Mouse (Mus musculus) testis, adult 2 months (tissue): ENCODE data around the gene Pwp2. TPM values are rescaled to one million over a fixed set of nuclear protein-coding genes. Genes with fewer than 3 reads are reported as not detected.
A peak's percentile ranks its signal among the peaks of the same experiment; 100 is the strongest.

Experiments
- H3K27ac ChIP-seq: fragments of 200-500 bp; 2 replicates; pipeline ENCODE4 v1.5.1; 2012; ENCODE audit warnings: low read depth, low read length; ENCODE audit not compliant: control insufficient read depth, insufficient read depth
- H3K27me3 ChIP-seq: fragments of 200-500 bp; 2 replicates; pipeline ENCODE4 v1.6.1; 2012; ENCODE audit warnings: mild to moderate bottlenecking, low read length, moderate library complexity; ENCODE audit not compliant: control insufficient read depth, insufficient read depth
- H3K36me3 ChIP-seq: fragments of 200-500 bp; 2 replicates; pipeline ENCODE4 v1.6.1; 2012; ENCODE audit warnings: mild to moderate bottlenecking, low read length; ENCODE audit not compliant: control insufficient read depth, insufficient read depth
- H3K4me1 ChIP-seq: fragments of 200-500 bp; 2 replicates; pipeline ENCODE4 v1.6.1; 2012; ENCODE audit warnings: low read length; ENCODE audit not compliant: control insufficient read depth, insufficient read depth
- H3K4me3 ChIP-seq: fragments of 200-500 bp; 2 replicates; pipeline ENCODE4 v1.5.1; 2012; ENCODE audit warnings: low read depth, mild to moderate bottlenecking, low read length, moderate library complexity, mixed read lengths; ENCODE audit not compliant: control insufficient read depth
- CTCF ChIP-seq: fragments of 200-500 bp; IDR thresholded peaks from 2 replicates; pipeline ENCODE4 v1.5.1; 2012; ENCODE audit warnings: low read depth, mild to moderate bottlenecking, inconsistent platforms, low read length, moderate library complexity; ENCODE audit not compliant: control insufficient read depth, insufficient read depth, insufficient replicate concordance
- POLR2A ChIP-seq: fragments of 200-500 bp; IDR thresholded peaks from 2 replicates; pipeline ENCODE4 v1.6.1; 2012; ENCODE audit warnings: low read depth, mild to moderate bottlenecking, inconsistent platforms, low read length, moderate library complexity; ENCODE audit not compliant: control insufficient read depth
- polyA plus RNA-seq: library from polyadenylated mRNA; depleted of rRNA; stranded (reverse); fragments of >200 nt; gene quantifications from 2 replicates; pipeline ENCODE4 v1.2.3, GENCODE M21; 2012; rRNA removed

The Pwp2 gene
- polyA plus RNA-seq = 5.8 and 6.4 TPM in 2 replicates

- H3K36me3 ChIP-seq = no peaks in the 10 kb centered on the region; the same call in 1 of the 2 replicates
Measured at GRCm38 (mm10) chr10:78184531-78185380, at the start of gene Pwp2. TSS of gene Pwp2 (minus strand) at chr10:78185149.

GRCm38 (mm10) chr10:78233756-78234155 is 48.8 kb upstream of the Pwp2 start:
- Histone ChIP-seq H3K4me1 (peaks cover 6% of the 10 kb centered on the region), H3K27me3 (no peaks in the 10 kb centered on the region), H3K4me3 (no peak overlapping the region), H3K27ac (no peak overlapping the region), H3K36me3 (no peaks in the 10 kb centered on the region)
- TF ChIP-seq POLR2A = no peak

More at GRCm38 (mm10) chr10:78184531-78185380, at the start of gene Pwp2:
- peak within 1 kb of the TSS; percentile 68 for H3K27ac ChIP-seq
- H3K4me3 ChIP-seq = peak within 1 kb of the TSS; percentile 84
- no peaks in the 10 kb centered on the region for H3K27me3 ChIP-seq
- no peaks in the 10 kb centered on the region for H3K4me1 ChIP-seq
- TF ChIP-seq POLR2A (peak; percentile 80), CTCF (0 out of 2 replicates have a peak, but pooled peaks have one; percentile 6)

DNA sequence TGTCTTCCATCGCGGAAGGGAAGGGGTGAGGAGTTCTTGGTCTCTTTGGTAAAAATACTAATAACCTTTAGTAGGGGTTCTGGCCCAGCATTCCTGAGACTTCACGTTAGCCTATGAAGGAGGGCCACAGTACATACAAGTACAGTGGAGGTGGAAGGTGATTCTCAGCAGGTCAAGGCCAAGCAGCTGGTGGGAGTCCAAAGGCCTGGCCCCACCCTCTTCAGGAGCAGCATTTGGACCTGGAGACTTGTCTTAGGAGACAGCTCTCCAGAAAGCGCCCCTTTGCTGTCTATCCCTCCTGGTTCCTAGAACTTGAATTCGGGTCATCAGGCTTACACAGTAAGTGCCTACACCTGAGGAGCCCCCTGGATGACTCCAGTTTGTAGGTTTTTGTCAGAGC is 48.2 kb upstream of the Pwp2 start:
- H3K4me1 ChIP-seq = peaks cover 6% of the 10 kb centered on the region
- H3K36me3 ChIP-seq = no peaks in the 10 kb centered on the region
- no peak for TF ChIP-seq POLR2A
- TF ChIP-seq CTCF = no peak

GRCm38 (mm10) chr10:78232301-78232980 is 47.5 kb upstream of the Pwp2 start:
- H3K4me1 ChIP-seq = peaks cover 6% of the 10 kb centered on the region
- no peak overlapping the region for H3K27ac ChIP-seq
- no peaks in the 10 kb centered on the region for H3K36me3 ChIP-seq
- H3K27me3 ChIP-seq = no peaks in the 10 kb centered on the region
- TF ChIP-seq POLR2A = no peak
- TF ChIP-seq CTCF = no peak
- no peak overlapping the region for H3K4me3 ChIP-seq

More for the DNA sequence above, 48.2 kb upstream of the Pwp2 start:
- Histone ChIP-seq H3K27me3 (no peaks in the 10 kb centered on the region), H3K4me3 (no peak overlapping the region), H3K27ac (no peak overlapping the region)

DNA sequence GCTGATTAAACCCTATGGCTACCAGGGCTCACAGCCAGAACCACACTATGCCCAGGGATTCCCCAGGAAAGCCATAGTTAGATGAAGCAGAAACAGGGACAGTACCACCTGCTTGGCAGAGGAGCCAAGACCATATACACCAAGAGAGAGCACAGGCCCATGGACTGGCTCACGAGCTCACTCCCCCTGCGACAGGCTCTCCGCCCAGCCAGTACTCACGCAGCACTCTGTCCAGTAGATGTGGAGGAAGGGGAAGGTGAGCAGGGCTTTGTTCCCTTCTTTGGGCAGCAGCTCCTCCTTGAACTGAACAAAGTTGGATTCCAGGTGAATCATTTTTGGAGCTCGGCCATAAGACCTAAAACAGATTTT is 43.6 kb upstream of the Pwp2 start:
- Histone ChIP-seq H3K4me1 (peaks cover 4% of the 10 kb centered on the region), H3K27me3 (no peaks in the 10 kb centered on the region), H3K4me3 (no peak overlapping the region), H3K36me3 (peaks cover 2% of the 10 kb centered on the region; the same call in 1 of the 2 replicates), H3K27ac (no peak overlapping the region)
- TF ChIP-seq CTCF = no peak
- TF ChIP-seq POLR2A = no peak

DNA sequence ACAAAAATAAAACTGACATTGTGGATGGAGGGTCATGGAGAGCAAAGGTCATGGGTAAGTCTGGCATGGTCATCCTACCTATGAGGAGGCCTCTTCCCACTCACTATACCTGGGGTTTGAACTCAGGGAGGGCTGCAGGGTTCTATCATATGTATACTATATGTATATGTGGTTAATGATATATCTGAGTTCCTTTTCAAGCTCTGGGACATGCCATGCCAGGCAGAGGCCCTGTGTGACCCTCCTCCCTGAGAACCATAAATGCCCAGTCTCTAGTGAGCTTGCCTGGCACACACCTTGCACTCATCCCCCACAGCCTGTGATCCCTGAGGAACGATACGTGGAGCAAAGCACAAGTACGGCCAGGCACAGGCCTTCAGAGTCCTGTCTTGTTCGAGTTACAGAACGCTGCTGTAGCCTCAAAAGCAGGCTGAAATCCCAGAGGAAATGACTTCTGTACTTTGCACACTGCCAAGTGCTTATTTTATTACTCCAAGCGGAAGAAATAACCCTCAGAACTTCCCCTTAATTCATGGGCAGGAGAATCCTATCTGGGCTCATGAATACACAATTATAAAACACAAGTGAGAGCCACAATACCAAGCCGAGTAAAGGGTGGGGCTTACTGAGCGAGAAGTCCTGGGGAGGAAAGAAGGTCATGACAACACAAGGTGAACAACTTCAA is 43.1 kb upstream of the Pwp2 start:
- H3K4me1 ChIP-seq = peaks cover 4% of the 10 kb centered on the region
- H3K36me3 ChIP-seq = peaks cover 2% of the 10 kb centered on the region; the same call in 1 of the 2 replicates
- no peak for TF ChIP-seq POLR2A
- no peak for TF ChIP-seq CTCF
- no peak overlapping the region for H3K4me3 ChIP-seq
- H3K27me3 ChIP-seq = no peaks in the 10 kb centered on the region
- H3K27ac ChIP-seq = no peak overlapping the region

DNA sequence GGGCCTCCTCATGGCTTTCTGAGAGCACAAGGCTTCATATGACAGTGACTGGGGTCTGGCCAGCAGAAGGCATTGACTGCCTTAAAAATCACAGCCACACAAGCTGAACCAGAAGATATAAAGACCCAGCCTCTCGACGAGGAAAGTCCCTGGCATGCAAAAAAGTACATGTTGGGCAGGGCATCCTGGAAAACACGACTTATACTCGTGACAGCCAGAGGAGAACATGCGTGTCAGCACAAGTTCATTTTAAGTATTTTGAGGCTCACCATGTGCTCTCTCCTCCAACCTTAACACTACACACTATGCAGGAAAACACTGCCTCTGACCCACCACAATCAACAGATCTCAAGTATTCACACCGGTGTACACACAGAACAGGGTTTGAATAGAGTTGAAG is 39.2 kb upstream of the Pwp2 start:
- Histone ChIP-seq H3K36me3 (peaks cover 2% of the 10 kb centered on the region; the same call in 1 of the 2 replicates), H3K4me3 (no peak overlapping the region), H3K4me1 (no peaks in the 10 kb centered on the region), H3K27ac (no peak overlapping the region), H3K27me3 (no peaks in the 10 kb centered on the region)
- TF ChIP-seq CTCF = no peak
- no peak for TF ChIP-seq POLR2A
